Mouse (Mus musculus) neural tube, embryonic 14.5 days (tissue): Measurements from ENCODE around the gene Olfr814. TPM values are rescaled to one million over a fixed set of nuclear protein-coding genes. Genes with fewer than 3 reads are reported as not detected.

Experiments used
- polyA plus RNA-seq: library from polyadenylated mRNA; unstranded; fragments of >200 nt; fragmentation: Nextera tagmentation; extraction: Ambion mirVana; gene quantifications from 2 replicates; pipeline ENCODE4 v1.2.1, GENCODE M21; 2014

Gene Olfr814
- polyA plus RNA-seq, 1 experiment from 2014 or later = not detected

Other genes starting within 250 kb of the Olfr814 start
- not detected in 2 replicates for gene Olfr799, start 242.4 kb downstream of the Olfr814 start, polyA plus RNA-seq
- gene Olfr800, start 222.2 kb downstream of the Olfr814 start, polyA plus RNA-seq = not detected in 2 replicates
- not detected in 2 replicates for gene Olfr801, start 206.0 kb downstream of the Olfr814 start, polyA plus RNA-seq
- gene Olfr802, start 191.7 kb downstream of the Olfr814 start, polyA plus RNA-seq = 0.07 TPM in 1 of 2 replicates, not detected in the other
- gene Olfr803, start 185.6 kb downstream of the Olfr814 start, polyA plus RNA-seq = not detected in 2 replicates
- gene Olfr804, start 176.6 kb downstream of the Olfr814 start, polyA plus RNA-seq = not detected in 2 replicates
- gene Olfr805, start 150.5 kb downstream of the Olfr814 start, polyA plus RNA-seq = not detected in 2 replicates
- not detected in 2 replicates for gene Olfr806, start 137.9 kb downstream of the Olfr814 start, polyA plus RNA-seq
- not detected in 2 replicates for gene Olfr807, start 122.1 kb downstream of the Olfr814 start, polyA plus RNA-seq
- not detected in 2 replicates for gene Olfr808, start 114.4 kb downstream of the Olfr814 start, polyA plus RNA-seq
- not detected in 2 replicates for gene Olfr809, start 105.2 kb downstream of the Olfr814 start, polyA plus RNA-seq
- not detected in 2 replicates for gene Olfr810, start 84.9 kb downstream of the Olfr814 start, polyA plus RNA-seq
- not detected in 2 replicates for gene Olfr811, start 75.5 kb downstream of the Olfr814 start, polyA plus RNA-seq
- gene Olfr812, start 33.8 kb downstream of the Olfr814 start, polyA plus RNA-seq = not detected in 2 replicates
- not detected in 2 replicates for gene Olfr813, start 24.5 kb downstream of the Olfr814 start, polyA plus RNA-seq
- not detected in 2 replicates for gene Olfr815, start 26.0 kb upstream of the Olfr814 start, polyA plus RNA-seq
- not detected in 2 replicates for gene Olfr816, start 35.7 kb upstream of the Olfr814 start, polyA plus RNA-seq
- not detected in 2 replicates for gene Olfr818, start 69.2 kb upstream of the Olfr814 start, polyA plus RNA-seq
- not detected in 2 replicates for gene Olfr819, start 87.4 kb upstream of the Olfr814 start, polyA plus RNA-seq
- gene Olfr247, start 96.3 kb upstream of the Olfr814 start, polyA plus RNA-seq = not detected in 2 replicates
- gene Gm10310, start 105.2 kb upstream of the Olfr814 start, polyA plus RNA-seq = not detected in 2 replicates
- gene Olfr820, start 132.8 kb upstream of the Olfr814 start, polyA plus RNA-seq = not detected in 2 replicates
- gene Olfr821, start 150.5 kb upstream of the Olfr814 start, polyA plus RNA-seq = not detected in 2 replicates
- gene Olfr822, start 191.4 kb upstream of the Olfr814 start, polyA plus RNA-seq = not detected in 2 replicates
- gene Olfr823, start 235.5 kb upstream of the Olfr814 start, polyA plus RNA-seq = not detected in 2 replicates